Mouse (Mus musculus): ENCODE measurements around the gene Cadm4. TPM values are rescaled to one million over a fixed set of nuclear protein-coding genes. Genes with fewer than 3 reads are reported as not detected.

The Cadm4 gene
- polyA plus RNA-seq, 1 experiment from 2014 or later: 1.3 TPM

- no peak for ATAC-seq (replicated peaks; ENCODE audit: insufficient number of reproducible peaks, insufficient read depth, low FRiP score, low read depth)
- 56% methylated on average over 9 of the region's 9 CpGs for WGBS
- H3K9ac ChIP-seq: no peak within 1 kb of the TSS
- 0 out of 2 replicates have a peak, but pooled peaks cover 3% of the 10 kb centered on the region for H3K4me1 ChIP-seq (replicated peaks)
- H3K27ac ChIP-seq: no peak within 1 kb of the TSS
- no peaks in the 10 kb centered on the region for H3K9me3 ChIP-seq (replicated peaks)
- no peaks in the 10 kb centered on the region for H3K36me3 ChIP-seq
- no peaks in the 10 kb centered on the region for H3K27me3 ChIP-seq
- no peak within 1 kb of the TSS for H3K4me2 ChIP-seq
- no peak within 1 kb of the TSS for H3K4me3 ChIP-seq
Measured at GRCm38 (mm10) chr7:24451855-24452311, 29.9 kb upstream of the Cadm4 start, which contains the start of gene Irgc1. Gene Irgc1, minus strand, starts transcription at chr7:24452297.

- H3K4me1 ChIP-seq (replicated peaks): no peaks in the 10 kb centered on the region
- no peak overlapping the region for H3K27ac ChIP-seq
- no peak for ATAC-seq (replicated peaks; ENCODE audit: insufficient number of reproducible peaks, insufficient read depth, low FRiP score, low read depth)
- no peaks in the 10 kb centered on the region for H3K27me3 ChIP-seq
- H3K4me2 ChIP-seq: no peak overlapping the region
- WGBS: 60% methylated on average over 2 of the region's 2 CpGs
- no peaks in the 10 kb centered on the region for H3K9me3 ChIP-seq (replicated peaks)
- H3K4me3 ChIP-seq: no peak overlapping the region
- H3K36me3 ChIP-seq: no peaks in the 10 kb centered on the region
- no peak overlapping the region for H3K9ac ChIP-seq
Measured at GRCm38 (mm10) chr7:24454199-24454598, 27.6 kb upstream of the Cadm4 start.

GRCm38 (mm10) chr7:24455726-24456125, 26.1 kb upstream of the Cadm4 start:
- H3K4me2 ChIP-seq: no peak overlapping the region
- H3K27ac ChIP-seq: no peak overlapping the region
- H3K9ac ChIP-seq: no peak overlapping the region
- WGBS: 60% methylated on average over 5 of the region's 5 CpGs
- H3K27me3 ChIP-seq: no peaks in the 10 kb centered on the region
- no peaks in the 10 kb centered on the region for H3K9me3 ChIP-seq (replicated peaks)
- no peak overlapping the region for H3K4me3 ChIP-seq
- peaks cover 8% of the 10 kb centered on the region for H3K4me1 ChIP-seq (replicated peaks)
- no peak for ATAC-seq (replicated peaks; ENCODE audit: insufficient number of reproducible peaks, insufficient read depth, low FRiP score, low read depth)
- no peaks in the 10 kb centered on the region for H3K36me3 ChIP-seq

- Histone ChIP-seq H3K4me3 (no peak overlapping the region), H3K9ac (no peak overlapping the region), H3K4me1 (replicated peaks) (peaks cover 19% of the 10 kb centered on the region), H3K27me3 (peaks cover 7% of the 10 kb centered on the region; the same call in 1 of the 2 replicates), H3K27ac (peak overlapping the region; percentile 42; the same call in 1 of the 2 replicates), H3K9me3 (replicated peaks) (no peaks in the 10 kb centered on the region), H3K4me2 (no peak overlapping the region), H3K36me3 (no peaks in the 10 kb centered on the region)
- ATAC-seq (replicated peaks; ENCODE audit: insufficient number of reproducible peaks, insufficient read depth, low FRiP score, low read depth): no peak
- 60% methylated on average over 10 of the region's 10 CpGs for WGBS
Measured at GRCm38 (mm10) chr7:24457726-24458370, 24.0 kb upstream of the Cadm4 start.

- no peaks in the 10 kb centered on the region for H3K9me3 ChIP-seq (replicated peaks)
- no peak overlapping the region for H3K9ac ChIP-seq
- no peaks in the 10 kb centered on the region for H3K36me3 ChIP-seq
- H3K4me3 ChIP-seq: no peak overlapping the region
- peaks cover 22% of the 10 kb centered on the region for H3K4me1 ChIP-seq (replicated peaks)
- no peak overlapping the region for H3K27ac ChIP-seq
- H3K4me2 ChIP-seq: no peak overlapping the region
- peaks cover 11% of the 10 kb centered on the region for H3K27me3 ChIP-seq
- WGBS: 62% methylated on average over 5 of the region's 5 CpGs
- ATAC-seq (replicated peaks; ENCODE audit: insufficient number of reproducible peaks, insufficient read depth, low FRiP score, low read depth): no peak
Measured at GRCm38 (mm10) chr7:24459440-24459839, 22.4 kb upstream of the Cadm4 start.

GRCm38 (mm10) chr7:24459843-24460242, 22.0 kb upstream of the Cadm4 start:
- peaks cover 22% of the 10 kb centered on the region for H3K4me1 ChIP-seq (replicated peaks)
- peaks cover 11% of the 10 kb centered on the region for H3K27me3 ChIP-seq
- ATAC-seq (replicated peaks; ENCODE audit: insufficient number of reproducible peaks, insufficient read depth, low FRiP score, low read depth): no peak
- H3K27ac ChIP-seq: no peak overlapping the region
- no peak overlapping the region for H3K9ac ChIP-seq
- H3K4me2 ChIP-seq: no peak overlapping the region
- WGBS: 47% methylated on average over 3 of the region's 3 CpGs
- H3K9me3 ChIP-seq (replicated peaks): no peaks in the 10 kb centered on the region
- H3K4me3 ChIP-seq: no peak overlapping the region
- no peaks in the 10 kb centered on the region for H3K36me3 ChIP-seq

GRCm38 (mm10) chr7:24461376-24462051, 20.3 kb upstream of the Cadm4 start:
- peaks cover 11% of the 10 kb centered on the region for H3K27me3 ChIP-seq
- no peak overlapping the region for H3K4me3 ChIP-seq
- ATAC-seq (replicated peaks; ENCODE audit: insufficient number of reproducible peaks, insufficient read depth, low FRiP score, low read depth): no peak
- H3K9me3 ChIP-seq (replicated peaks): no peaks in the 10 kb centered on the region
- H3K4me1 ChIP-seq (replicated peaks): peaks cover 22% of the 10 kb centered on the region
- H3K9ac ChIP-seq: no peak overlapping the region
- 34% methylated on average over 14 of the region's 14 CpGs for WGBS
- H3K36me3 ChIP-seq: no peaks in the 10 kb centered on the region
- peak overlapping the region; percentile 27; the same call in 1 of the 2 replicates for H3K27ac ChIP-seq
- 0 out of 2 replicates have a peak overlapping the region, but pooled peaks have one; percentile 11 for H3K4me2 ChIP-seq

GRCm38 (mm10) chr7:24462388-24463319, 19.2 kb upstream of the Cadm4 start, which contains the start of gene Plaur:
Gene Plaur, plus strand, starts transcription at chr7:24462484.
- Histone ChIP-seq H3K9ac (0 out of 2 replicates have a peak within 1 kb of the TSS, but pooled peaks have one; percentile 25), H3K27me3 (peaks cover 11% of the 10 kb centered on the region), H3K4me1 (replicated peaks) (peaks cover 22% of the 10 kb centered on the region), H3K27ac (peak within 1 kb of the TSS; percentile 69), H3K4me2 (peak within 1 kb of the TSS; percentile 61), H3K9me3 (replicated peaks) (no peaks in the 10 kb centered on the region), H3K4me3 (peak within 1 kb of the TSS; percentile 44), H3K36me3 (no peaks in the 10 kb centered on the region)
- 4% methylated on average over 27 of the region's 27 CpGs for WGBS
- peak; percentile 70 for ATAC-seq (replicated peaks; ENCODE audit: insufficient number of reproducible peaks, insufficient read depth, low FRiP score, low read depth)

- H3K27me3 ChIP-seq: peaks cover 8% of the 10 kb centered on the region
Measured at GRCm38 (mm10) chr7:24466835-24467234, 15.0 kb upstream of the Cadm4 start.

GRCm38 (mm10) chr7:24467886-24468285, 13.9 kb upstream of the Cadm4 start:
- Histone ChIP-seq H3K27ac (no peak overlapping the region), H3K4me3 (no peak overlapping the region), H3K4me1 (replicated peaks) (peaks cover 3% of the 10 kb centered on the region; the same call in 1 of the 2 replicates), H3K36me3 (no peaks in the 10 kb centered on the region), H3K9ac (no peak overlapping the region), H3K4me2 (no peak overlapping the region), H3K9me3 (replicated peaks) (no peaks in the 10 kb centered on the region), H3K27me3 (peaks cover 3% of the 10 kb centered on the region; the same call in 1 of the 2 replicates)
- 78% methylated on average over 5 of the region's 5 CpGs for WGBS
- no peak for ATAC-seq (replicated peaks; ENCODE audit: insufficient number of reproducible peaks, insufficient read depth, low FRiP score, low read depth)

More at GRCm38 (mm10) chr7:24466835-24467234, 15.0 kb upstream of the Cadm4 start:
- 85% methylated on average over 6 of the region's 6 CpGs for WGBS
- no peak for ATAC-seq (replicated peaks; ENCODE audit: insufficient number of reproducible peaks, insufficient read depth, low FRiP score, low read depth)
- no peaks in the 10 kb centered on the region for H3K36me3 ChIP-seq
- no peak overlapping the region for H3K9ac ChIP-seq
- H3K4me3 ChIP-seq: no peak overlapping the region
- H3K4me1 ChIP-seq (replicated peaks): peaks cover 10% of the 10 kb centered on the region; the same call in 1 of the 2 replicates
- H3K4me2 ChIP-seq: no peak overlapping the region
- H3K9me3 ChIP-seq (replicated peaks): no peaks in the 10 kb centered on the region
- H3K27ac ChIP-seq: no peak overlapping the region

- 84% methylated on average over 3 of the region's 3 CpGs for WGBS
Measured at GRCm38 (mm10) chr7:24469126-24469525, 12.7 kb upstream of the Cadm4 start.

More at GRCm38 (mm10) chr7:24469126-24469525, 12.7 kb upstream of the Cadm4 start:
- Histone ChIP-seq H3K36me3 (no peaks in the 10 kb centered on the region), H3K9me3 (replicated peaks) (no peaks in the 10 kb centered on the region), H3K27me3 (no peaks in the 10 kb centered on the region), H3K9ac (no peak overlapping the region), H3K27ac (no peak overlapping the region), H3K4me1 (replicated peaks) (no peaks in the 10 kb centered on the region), H3K4me3 (no peak overlapping the region), H3K4me2 (no peak overlapping the region)
- no peak for ATAC-seq (replicated peaks; ENCODE audit: insufficient number of reproducible peaks, insufficient read depth, low FRiP score, low read depth)
